Mouse (Mus musculus) testis, adult 2 months (tissue): ENCODE measurements around the gene Prmt3. TPM values are rescaled to one million over a fixed set of nuclear protein-coding genes. Genes with fewer than 3 reads are reported as not detected.

Source experiments
- H3K27ac ChIP-seq: fragments of 200-500 bp; 2 replicates; pipeline ENCODE4 v1.5.1; 2012; ENCODE audit warnings: low read depth, low read length; ENCODE audit not compliant: control insufficient read depth, insufficient read depth
- H3K27me3 ChIP-seq: fragments of 200-500 bp; 2 replicates; pipeline ENCODE4 v1.6.1; 2012; ENCODE audit warnings: mild to moderate bottlenecking, low read length, moderate library complexity; ENCODE audit not compliant: control insufficient read depth, insufficient read depth
- H3K36me3 ChIP-seq: fragments of 200-500 bp; 2 replicates; pipeline ENCODE4 v1.6.1; 2012; ENCODE audit warnings: mild to moderate bottlenecking, low read length; ENCODE audit not compliant: control insufficient read depth, insufficient read depth
- H3K4me1 ChIP-seq: fragments of 200-500 bp; 2 replicates; pipeline ENCODE4 v1.6.1; 2012; ENCODE audit warnings: low read length; ENCODE audit not compliant: control insufficient read depth, insufficient read depth
- H3K4me3 ChIP-seq: fragments of 200-500 bp; 2 replicates; pipeline ENCODE4 v1.5.1; 2012; ENCODE audit warnings: low read depth, mild to moderate bottlenecking, low read length, moderate library complexity, mixed read lengths; ENCODE audit not compliant: control insufficient read depth
- CTCF ChIP-seq: fragments of 200-500 bp; IDR thresholded peaks from 2 replicates; pipeline ENCODE4 v1.5.1; 2012; ENCODE audit warnings: low read depth, mild to moderate bottlenecking, inconsistent platforms, low read length, moderate library complexity; ENCODE audit not compliant: control insufficient read depth, insufficient read depth, insufficient replicate concordance
- POLR2A ChIP-seq: fragments of 200-500 bp; IDR thresholded peaks from 2 replicates; pipeline ENCODE4 v1.6.1; 2012; ENCODE audit warnings: low read depth, mild to moderate bottlenecking, inconsistent platforms, low read length, moderate library complexity; ENCODE audit not compliant: control insufficient read depth
- polyA plus RNA-seq: library from polyadenylated mRNA; depleted of rRNA; stranded (reverse); fragments of >200 nt; gene quantifications from 2 replicates; pipeline ENCODE4 v1.2.3, GENCODE M21; 2012

The Prmt3 gene
- polyA plus RNA-seq, 1 experiment, result 5.8 TPM

DNA sequence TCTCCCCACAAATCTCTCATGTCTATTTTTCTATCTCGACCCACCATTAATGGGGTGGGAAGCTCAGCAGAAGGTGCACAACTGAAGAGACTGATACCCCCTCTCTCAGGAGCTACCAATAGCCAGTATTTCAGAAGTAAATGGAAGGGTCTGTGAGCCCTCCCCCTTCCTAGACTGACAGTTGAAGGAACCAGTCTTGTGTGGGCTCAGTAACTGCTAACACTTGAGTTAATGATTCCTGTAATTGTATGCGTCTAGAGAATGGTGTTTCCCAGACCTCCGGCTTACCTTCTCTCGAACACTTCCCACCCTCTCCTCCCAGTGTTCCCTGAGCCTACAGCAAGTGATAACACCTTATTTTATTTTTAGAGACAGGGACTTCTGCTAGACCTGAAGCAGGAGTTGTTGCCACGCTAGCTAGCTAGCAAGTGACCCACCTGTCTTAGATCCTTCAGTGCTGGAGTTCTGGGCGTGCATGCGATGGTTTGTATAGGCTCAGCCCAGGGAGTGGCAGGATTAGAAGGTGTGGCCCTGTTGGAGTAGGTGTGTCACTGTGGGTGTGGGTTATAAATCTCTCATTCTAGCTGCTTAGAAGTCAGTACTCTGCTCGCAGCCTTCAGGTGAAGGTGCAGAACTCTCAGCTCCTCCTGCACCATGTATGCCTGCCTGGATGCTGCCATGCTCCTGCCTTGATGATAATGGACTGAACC is 102.0 kb downstream of the Prmt3 start:
- TF ChIP-seq CTCF, result no peak
- no peak for TF ChIP-seq POLR2A
- Histone ChIP-seq H3K4me3 (no peak overlapping the region), H3K27me3 (no peaks in the 10 kb centered on the region), H3K27ac (no peak overlapping the region), H3K4me1 (no peaks in the 10 kb centered on the region), H3K36me3 (no peaks in the 10 kb centered on the region)

DNA sequence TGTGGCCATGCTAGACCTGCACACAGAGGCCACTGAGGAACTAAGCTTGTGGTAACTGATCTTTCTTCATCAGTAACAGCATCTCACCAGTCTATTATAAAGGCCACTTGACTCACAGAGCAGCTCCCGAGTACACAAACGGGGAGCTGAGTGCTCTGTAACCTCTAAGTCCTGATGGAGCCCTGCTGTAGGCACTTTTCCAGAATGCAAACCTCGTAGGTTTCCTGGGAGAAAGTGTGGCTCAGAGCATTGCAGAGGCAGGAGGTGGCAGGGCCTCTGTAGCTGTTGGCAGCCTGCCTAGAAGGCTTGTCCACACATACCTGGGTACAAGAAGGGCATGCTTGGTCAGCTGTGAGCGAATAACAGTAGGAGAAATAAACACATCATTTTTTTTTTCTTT is 104.1 kb downstream of the Prmt3 start:
- Histone ChIP-seq H3K4me3 (no peak overlapping the region), H3K4me1 (no peaks in the 10 kb centered on the region), H3K36me3 (no peaks in the 10 kb centered on the region), H3K27ac (no peak overlapping the region), H3K27me3 (no peaks in the 10 kb centered on the region)
- no peak for TF ChIP-seq CTCF
- no peak for TF ChIP-seq POLR2A

DNA sequence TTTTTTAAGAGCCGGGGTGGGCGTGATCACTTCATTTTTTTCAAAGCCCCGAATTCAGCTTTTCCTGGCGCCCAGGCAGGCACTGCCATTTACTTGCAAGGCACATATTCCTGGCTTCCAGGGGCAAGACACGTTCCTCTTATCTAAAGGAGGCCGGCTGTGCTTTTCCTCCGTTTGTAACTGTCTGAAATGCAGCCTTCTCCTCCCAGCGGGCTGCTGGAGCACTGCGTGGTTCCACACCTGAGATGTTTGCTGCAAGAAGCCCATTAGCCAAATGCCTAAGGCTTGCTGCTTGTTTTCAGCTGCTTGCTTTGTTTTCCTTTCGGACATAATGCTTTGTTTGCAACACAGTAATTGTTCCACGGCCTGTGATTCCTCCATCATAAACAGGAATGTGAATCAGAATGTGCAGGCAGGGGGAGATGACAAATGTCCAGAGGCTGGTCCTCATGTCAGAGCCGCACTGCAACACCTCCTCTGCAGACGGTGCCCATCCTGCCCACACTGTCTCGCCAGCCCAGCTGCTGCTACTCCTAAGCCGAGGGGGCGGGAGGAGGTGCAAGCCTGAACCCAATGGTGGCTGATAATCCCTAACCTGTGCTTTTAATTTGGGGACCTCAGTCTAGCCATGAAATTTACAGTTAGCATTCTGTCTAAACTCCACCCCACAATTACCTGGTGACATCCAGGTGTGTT is 104.7 kb downstream of the Prmt3 start:
- Histone ChIP-seq H3K27ac (no peak overlapping the region), H3K36me3 (no peaks in the 10 kb centered on the region), H3K27me3 (no peaks in the 10 kb centered on the region), H3K4me3 (no peak overlapping the region), H3K4me1 (no peaks in the 10 kb centered on the region)
- TF ChIP-seq CTCF, result no peak
- TF ChIP-seq POLR2A, result no peak

DNA sequence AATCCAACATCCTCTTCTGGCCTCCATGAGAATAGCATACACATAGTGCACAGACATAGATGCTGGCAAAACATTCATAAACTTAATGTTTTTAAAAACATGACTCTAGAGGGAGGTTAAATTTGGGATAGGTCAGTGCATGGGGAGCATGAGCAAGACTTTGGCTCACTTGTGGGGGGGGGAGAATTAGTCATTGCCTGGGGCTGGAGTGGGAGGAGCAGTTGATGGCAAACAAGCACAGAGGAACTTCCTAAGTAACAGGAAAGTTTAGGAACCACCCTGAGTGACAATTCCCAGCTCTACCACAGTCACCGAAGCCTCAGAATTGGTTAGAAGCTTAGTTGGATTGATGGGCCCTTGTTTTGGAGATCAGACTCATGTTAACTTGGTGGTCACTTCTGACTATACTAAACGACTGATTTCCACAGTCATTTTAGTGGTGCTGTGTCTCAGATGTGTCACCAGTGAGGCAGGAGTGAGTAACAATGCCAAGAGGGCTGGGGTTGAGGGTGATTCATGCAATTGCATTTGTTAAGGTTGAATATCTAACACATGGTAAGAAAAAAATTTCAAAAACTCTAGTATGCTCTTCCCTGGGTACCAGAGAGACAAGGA is 109.7 kb downstream of the Prmt3 start:
- Histone ChIP-seq H3K4me1 (no peaks in the 10 kb centered on the region), H3K36me3 (no peaks in the 10 kb centered on the region), H3K27ac (no peak overlapping the region), H3K27me3 (no peaks in the 10 kb centered on the region), H3K4me3 (no peak overlapping the region)
- TF ChIP-seq CTCF (no peak), POLR2A (no peak)

DNA sequence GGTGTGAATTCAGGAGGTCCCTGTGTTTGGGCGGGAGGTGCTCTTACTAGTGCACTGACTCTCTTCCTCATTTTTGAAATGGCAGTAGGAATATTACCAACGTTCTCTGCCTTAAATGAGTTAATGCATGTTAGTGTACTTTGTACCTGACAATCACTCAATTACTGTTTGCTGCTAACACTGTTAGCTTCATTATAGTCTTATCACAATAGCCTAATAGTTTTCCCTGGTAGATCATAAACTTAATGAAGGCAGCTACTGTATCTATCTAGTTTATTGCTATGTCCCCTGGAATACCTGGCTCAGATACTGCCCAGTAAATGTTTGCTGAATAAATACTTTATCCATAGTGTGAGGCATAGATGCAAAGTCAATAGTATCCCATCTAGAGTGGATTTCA is 116.6 kb downstream of the Prmt3 start:
- no peak for TF ChIP-seq POLR2A
- no peak for TF ChIP-seq CTCF
- H3K36me3 ChIP-seq, result no peaks in the 10 kb centered on the region
- H3K4me1 ChIP-seq, result no peaks in the 10 kb centered on the region
- H3K4me3 ChIP-seq, result no peak overlapping the region
- no peaks in the 10 kb centered on the region for H3K27me3 ChIP-seq
- H3K27ac ChIP-seq, result no peak overlapping the region

DNA sequence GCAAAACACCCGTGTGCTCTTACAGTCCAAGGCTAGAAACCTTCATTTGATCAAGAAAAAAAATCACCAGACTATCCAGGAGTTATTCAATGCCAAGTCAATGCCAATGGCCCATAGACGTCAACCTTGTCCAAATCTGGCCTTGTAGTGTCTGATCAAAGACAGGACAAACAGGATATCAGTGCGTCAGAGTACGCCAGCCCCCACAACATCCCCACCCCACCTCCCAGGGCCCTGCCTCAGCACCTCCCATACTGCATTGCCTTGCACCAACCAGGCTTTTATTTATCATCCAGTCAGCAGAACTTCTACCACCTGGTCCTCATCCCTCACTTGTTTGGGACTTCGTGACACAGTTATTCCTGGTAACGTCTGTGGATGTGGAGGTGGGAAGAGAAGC is 117.2 kb downstream of the Prmt3 start:
- Histone ChIP-seq H3K4me3 (no peak overlapping the region), H3K36me3 (no peaks in the 10 kb centered on the region), H3K27me3 (no peaks in the 10 kb centered on the region), H3K27ac (no peak overlapping the region), H3K4me1 (no peaks in the 10 kb centered on the region)
- TF ChIP-seq POLR2A, result no peak
- TF ChIP-seq CTCF, result no peak

DNA sequence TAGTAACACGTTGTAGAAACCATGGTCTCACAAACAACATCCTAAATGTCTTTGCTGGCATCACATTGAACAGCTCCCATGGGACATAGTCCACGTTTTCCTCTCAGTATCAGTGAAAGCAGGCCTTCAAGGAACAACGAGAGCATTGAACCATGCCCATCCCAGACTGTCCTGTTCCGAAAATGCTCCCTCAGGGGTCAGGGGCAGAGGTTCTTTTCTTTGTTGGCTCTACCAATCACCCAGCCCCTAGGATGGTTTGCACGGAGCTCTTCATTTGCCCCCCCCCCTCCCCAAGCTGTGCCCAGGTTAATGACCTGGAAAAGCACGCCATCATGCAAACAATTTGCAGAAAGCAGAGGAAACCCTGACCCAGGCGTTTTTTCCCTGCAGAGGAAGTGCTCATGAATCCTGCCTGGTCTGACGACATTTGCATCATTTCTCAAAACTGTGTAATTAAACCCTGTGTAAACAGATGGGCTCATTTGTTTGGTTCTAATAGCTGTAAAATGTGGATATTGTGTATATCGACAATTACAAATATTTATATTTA is 123.9 kb downstream of the Prmt3 start:
- no peaks in the 10 kb centered on the region for H3K27me3 ChIP-seq
- no peak overlapping the region for H3K27ac ChIP-seq
- no peaks in the 10 kb centered on the region for H3K36me3 ChIP-seq
- TF ChIP-seq POLR2A, result no peak
- no peak for TF ChIP-seq CTCF
- H3K4me3 ChIP-seq, result no peak overlapping the region
- no peaks in the 10 kb centered on the region for H3K4me1 ChIP-seq
